Comparison of ENCODE assay signal across 13 mouse cellular contexts in genomic region chr5:26513039-26513955, GRCm38 (mm10).
A peak's percentile ranks its signal among the peaks of the same experiment; 100 is the strongest.
DNase-seq lines count a peak whose midpoint lies in the region; ATAC-seq and TF ChIP-seq lines count a peak whose summit lies in the region.
"Had no signal": no experiment of that assay in that cellular context is flagged by ENCODE, and none has a peak within 500 bp of the region (broad histone marks: within the 10 kb centered on the region; RNA-seq: fewer than 3 reads in every experiment).

No protein-coding gene starts in this region.

- no peak overlapping the region for H3K27ac ChIP-seq in gastrocnemius, adult 2 months
- H3K27ac ChIP-seq: heart, embryonic 13.5 days; limb, embryonic 13.5 days; stomach, postnatal 0 days had no signal

- TF ChIP-seq CTCF in gastrocnemius, adult 2 months (IDR thresholded peaks at IDR 0.05): no peak
- no peak for TF ChIP-seq CTCF in brain, embryonic 14.5 days (IDR thresholded peaks at IDR 0.05; ENCODE audit: borderline replicate concordance, extremely low read depth, insufficient read depth, insufficient read length)

- DNase-seq in gastrocnemius, adult 2 months: peak; percentile 36
- DNase-seq in gastrocnemius, postnatal 4 days (ENCODE audit: low spot score in 2 of 2): no peak
- DNase-seq in lung, postnatal 10 days: peak; percentile 16
- DNase-seq in lung, postnatal 14 days: no peak
- peak; percentile 40 for DNase-seq in brain, embryonic 14.5 days (ENCODE audit: low read depth)
- peak; percentile 39 to 82 for DNase-seq in kidney, postnatal 25 days
- DNase-seq in embryo, embryonic 11 days: no peak
- DNase-seq: midbrain, embryonic 14.5 days; thymus, postnatal 4 days had no signal

- H3K4me3 ChIP-seq in gastrocnemius, adult 2 months: no peak overlapping the region
- H3K4me3 ChIP-seq: heart, embryonic 13.5 days; limb, embryonic 13.5 days had no signal

- no peak for ATAC-seq in frontal cortex, adult (ENCODE audit: low TSS enrichment)

- no peak for TF ChIP-seq POLR2A in brain, embryonic 14.5 days (IDR thresholded peaks at IDR 0.05; ENCODE audit: borderline replicate concordance, extremely low read depth, insufficient read depth, insufficient read length, poor library complexity, severe bottlenecking)

- intact Hi-C loops in gastrocnemius, adult 2 months (cut with DNase I): no loop called here

Comparison
In these comparisons a context has a peak if more than half of its experiments do, and no peak if none do; other contexts are left out.
1. DNase-seq: peak in gastrocnemius, adult 2 months (single experiment), lung, postnatal 10 days (single experiment), brain, embryonic 14.5 days (single experiment) and kidney, postnatal 25 days (2 of 2); none in gastrocnemius, postnatal 4 days (0 of 2), lung, postnatal 14 days (single experiment) and embryo, embryonic 11 days (single experiment).